Mouse (Mus musculus): ENCODE results near the gene Rasip1. TPM values are rescaled to one million over a fixed set of nuclear protein-coding genes. Genes with fewer than 3 reads are reported as not detected.

Rasip1 gene
- polyA plus RNA-seq, 1 experiment from 2014 or later: 35.3 TPM

- Histone ChIP-seq H3K27ac (ENCODE audit: low read depth) (peak overlapping the region; percentile 12; the same call in 1 of the 2 replicates), H3K4me1 (ENCODE audit: insufficient read depth) (peaks cover 36% of the 10 kb centered on the region), H3K36me3 (ENCODE audit: insufficient read depth) (peaks cover 14% of the 10 kb centered on the region; the same call in 1 of the 2 replicates), H3K27me3 (ENCODE audit: insufficient read depth, low read length) (no peaks in the 10 kb centered on the region), H3K9me3 (ENCODE audit: low read depth, low read length) (no peaks in the 10 kb centered on the region), H3K9ac (no peak overlapping the region), H3K4me2 (no peak overlapping the region), H3K4me3 (ENCODE audit: low read depth, low read length) (no peak overlapping the region)
- DNase-seq (no peak), ATAC-seq (ENCODE audit: insufficient read depth) (no peak)
- 73% methylated on average over 19 of the region's 19 CpGs for WGBS
- TF ChIP-seq CTCF (IDR thresholded peaks at IDR 0.05; ENCODE audit: low read depth): no peak
These were observed 13.1 kb downstream of the Rasip1 start for GRCm38 (mm10) chr7:45640191-45640957.

GRCm38 (mm10) chr7:45641391-45642040 is 14.2 kb downstream of the Rasip1 start:
- peaks cover 10% of the 10 kb centered on the region; the same call in 1 of the 2 replicates for H3K36me3 ChIP-seq (ENCODE audit: insufficient read depth)
- peak overlapping the region; percentile 70 for H3K4me2 ChIP-seq
- peak; percentile 73 for DNase-seq
- peaks cover 28% of the 10 kb centered on the region for H3K4me1 ChIP-seq (ENCODE audit: insufficient read depth)
- no peaks in the 10 kb centered on the region for H3K27me3 ChIP-seq (ENCODE audit: insufficient read depth, low read length)
- no peak; the same call in 1 of the 2 replicates for ATAC-seq (ENCODE audit: insufficient read depth)
- peak overlapping the region; percentile 67; the same call in 1 of the 2 replicates for H3K27ac ChIP-seq (ENCODE audit: low read depth)
- TF ChIP-seq CTCF (IDR thresholded peaks at IDR 0.05; ENCODE audit: low read depth): no peak
- peak overlapping the region; percentile 43 for H3K4me3 ChIP-seq (ENCODE audit: low read depth, low read length)
- H3K9ac ChIP-seq: peak overlapping the region; percentile 40
- WGBS: 36% methylated on average over 16 of the region's 17 CpGs
- no peaks in the 10 kb centered on the region for H3K9me3 ChIP-seq (ENCODE audit: low read depth, low read length)

- H3K4me1 ChIP-seq (ENCODE audit: insufficient read depth): peaks cover 27% of the 10 kb centered on the region
- peak overlapping the region; percentile 43 for H3K4me3 ChIP-seq (ENCODE audit: low read depth, low read length)
- H3K27ac ChIP-seq (ENCODE audit: low read depth): peak overlapping the region; percentile 67; the same call in 1 of the 2 replicates
- DNase-seq (no peak), ATAC-seq (ENCODE audit: insufficient read depth) (no peak)
- H3K27me3 ChIP-seq (ENCODE audit: insufficient read depth, low read length): no peaks in the 10 kb centered on the region
- H3K9ac ChIP-seq: peak overlapping the region; percentile 40
- TF ChIP-seq CTCF (IDR thresholded peaks at IDR 0.05; ENCODE audit: low read depth): no peak
- peak overlapping the region; percentile 70 for H3K4me2 ChIP-seq
- 60% methylated on average over 5 of the region's 5 CpGs for WGBS
- no peaks in the 10 kb centered on the region for H3K9me3 ChIP-seq (ENCODE audit: low read depth, low read length)
- 0 out of 2 replicates have a peak, but pooled peaks cover 4% of the 10 kb centered on the region for H3K36me3 ChIP-seq (ENCODE audit: insufficient read depth)
These were observed 14.8 kb downstream of the Rasip1 start for GRCm38 (mm10) chr7:45642083-45642482.

- Histone ChIP-seq H3K4me3 (ENCODE audit: low read depth, low read length) (peak overlapping the region; percentile 43), H3K4me1 (ENCODE audit: insufficient read depth) (peaks cover 27% of the 10 kb centered on the region), H3K27ac (ENCODE audit: low read depth) (peak overlapping the region; percentile 89), H3K4me2 (peak overlapping the region; percentile 70), H3K9me3 (ENCODE audit: low read depth, low read length) (no peaks in the 10 kb centered on the region), H3K27me3 (ENCODE audit: insufficient read depth, low read length) (no peaks in the 10 kb centered on the region), H3K9ac (peak overlapping the region; percentile 63), H3K36me3 (ENCODE audit: insufficient read depth) (0 out of 2 replicates have a peak, but pooled peaks cover under 1% of the 10 kb centered on the region)
- ATAC-seq (ENCODE audit: insufficient read depth) (no peak), DNase-seq (no peak)
- no peak for TF ChIP-seq CTCF (IDR thresholded peaks at IDR 0.05; ENCODE audit: low read depth)
- WGBS: 25% methylated on average over 16 of the region's 16 CpGs
These were observed 15.4 kb downstream of the Rasip1 start for GRCm38 (mm10) chr7:45642503-45643255.

GRCm38 (mm10) chr7:45643441-45644178 is 16.3 kb downstream of the Rasip1 start:
- Histone ChIP-seq H3K27me3 (ENCODE audit: insufficient read depth, low read length) (no peaks in the 10 kb centered on the region), H3K27ac (ENCODE audit: low read depth) (peak overlapping the region; percentile 89), H3K36me3 (ENCODE audit: insufficient read depth) (no peaks in the 10 kb centered on the region), H3K9me3 (ENCODE audit: low read depth, low read length) (no peaks in the 10 kb centered on the region), H3K4me1 (ENCODE audit: insufficient read depth) (peaks cover 21% of the 10 kb centered on the region), H3K4me2 (peak overlapping the region; percentile 70), H3K9ac (peak overlapping the region; percentile 63), H3K4me3 (ENCODE audit: low read depth, low read length) (peak overlapping the region; percentile 43)
- peak; percentile 99 for DNase-seq
- TF ChIP-seq CTCF (IDR thresholded peaks at IDR 0.05; ENCODE audit: low read depth): no peak
- WGBS: 3% methylated on average over 28 of the region's 28 CpGs
- peak; percentile 93 for ATAC-seq (ENCODE audit: insufficient read depth)

- Histone ChIP-seq H3K4me1 (ENCODE audit: insufficient read depth) (peaks cover 21% of the 10 kb centered on the region), H3K36me3 (ENCODE audit: insufficient read depth) (no peaks in the 10 kb centered on the region), H3K4me3 (ENCODE audit: low read depth, low read length) (peak overlapping the region; percentile 43), H3K27ac (ENCODE audit: low read depth) (peak overlapping the region; percentile 70), H3K9me3 (ENCODE audit: low read depth, low read length) (no peaks in the 10 kb centered on the region), H3K4me2 (peak overlapping the region; percentile 70), H3K9ac (peak overlapping the region; percentile 29), H3K27me3 (ENCODE audit: insufficient read depth, low read length) (no peaks in the 10 kb centered on the region)
- 7% methylated on average over 18 of the region's 18 CpGs for WGBS
- no peak for TF ChIP-seq CTCF (IDR thresholded peaks at IDR 0.05; ENCODE audit: low read depth)
- DNase-seq (peak; percentile 72), ATAC-seq (ENCODE audit: insufficient read depth) (peak; percentile 10)
These were observed 16.9 kb downstream of the Rasip1 start for GRCm38 (mm10) chr7:45644183-45644582.
